8 mouse cellular contexts compared by ENCODE assay signal in the genomic region with DNA sequence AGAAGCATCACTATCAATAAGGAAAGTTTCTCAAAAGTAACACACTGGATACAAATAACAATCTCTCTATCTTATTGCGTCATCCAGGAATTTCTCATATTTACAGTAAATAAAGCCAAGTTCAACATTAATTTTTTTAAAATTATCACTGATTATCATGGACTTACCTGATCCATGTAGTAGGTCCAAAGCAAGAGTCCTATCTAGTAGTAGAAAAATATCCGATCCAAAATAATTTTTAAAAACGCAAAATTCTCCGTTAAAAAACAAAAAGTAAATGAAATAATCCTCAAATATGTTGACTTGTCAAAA. TPM values are rescaled to one million over a fixed set of nuclear protein-coding genes. Genes with fewer than 3 reads are reported as not detected.
DNase-seq lines count a peak whose midpoint lies in the region; ATAC-seq and TF ChIP-seq lines count a peak whose summit lies in the region.

No protein-coding gene starts in this region.

- ATAC-seq in embryonic facial prominence, embryonic 13.5 days (ENCODE audit: insufficient number of reproducible peaks, insufficient read depth, low FRiP score, low TSS enrichment, low read depth), result no peak
- no peak for ATAC-seq in intestine, embryonic 15.5 days
- ATAC-seq in neural tube, embryonic 12.5 days (ENCODE audit: low FRiP score, low read depth), result no peak
- no peak for ATAC-seq in megakaryocyte-erythroid progenitor cell, adult 5-6 weeks (replicated peaks; ENCODE audit: low FRiP score, low TSS enrichment, poor library complexity, severe bottlenecking)

- no peak for TF ChIP-seq CTCF in liver, adult 2 months (IDR thresholded peaks at IDR 0.05; ENCODE audit: low read depth, low read length)

- peaks cover 19% of the 10 kb centered on the region for H3K36me3 ChIP-seq in liver, adult 2 months (ENCODE audit: control insufficient read depth, insufficient read depth, low read length)
- H3K36me3 ChIP-seq in embryonic facial prominence, embryonic 13.5 days, result peaks cover 10% of the 10 kb centered on the region
- 0 out of 2 replicates have a peak, but pooled peaks cover 2% of the 10 kb centered on the region for H3K36me3 ChIP-seq in intestine, embryonic 15.5 days
- peaks cover 6% of the 10 kb centered on the region for H3K36me3 ChIP-seq in neural tube, embryonic 12.5 days

- no peak overlapping the region for H3K27ac ChIP-seq in liver, adult 2 months (replicated peaks; ENCODE audit: insufficient read depth, low read depth, low read length)
- peak overlapping the region; percentile 100 for H3K27ac ChIP-seq in embryonic facial prominence, embryonic 13.5 days
- peak overlapping the region; percentile 97 for H3K27ac ChIP-seq in intestine, embryonic 15.5 days
- H3K27ac ChIP-seq in neural tube, embryonic 12.5 days, result peak overlapping the region; percentile 98; the same call in 1 of the 2 replicates

- peak overlapping the region; percentile 62 for H3K4me2 ChIP-seq in embryonic facial prominence, embryonic 13.5 days
- H3K4me2 ChIP-seq in intestine, embryonic 15.5 days (replicated peaks), result peak overlapping the region; percentile 32
- H3K4me2 ChIP-seq in neural tube, embryonic 12.5 days (replicated peaks), result peak overlapping the region; percentile 60

- peaks cover 12% of the 10 kb centered on the region; the same call in 1 of the 2 replicates for H3K4me1 ChIP-seq in liver, adult 2 months (ENCODE audit: control insufficient read depth, insufficient read depth, low read length)
- H3K4me1 ChIP-seq in embryonic facial prominence, embryonic 13.5 days, result peaks cover 11% of the 10 kb centered on the region
- no peaks in the 10 kb centered on the region for H3K4me1 ChIP-seq in intestine, embryonic 15.5 days (replicated peaks)
- peaks cover 5% of the 10 kb centered on the region; the same call in 1 of the 2 replicates for H3K4me1 ChIP-seq in neural tube, embryonic 12.5 days

- H3K4me3 ChIP-seq in liver, adult 2 months (ENCODE audit: insufficient read depth, low read depth, low read length), result peak overlapping the region; percentile 86; the same call in 1 of the 2 replicates
- H3K4me3 ChIP-seq in embryonic facial prominence, embryonic 13.5 days, result peak overlapping the region; percentile 67
- peak overlapping the region; percentile 48 for H3K4me3 ChIP-seq in intestine, embryonic 15.5 days (replicated peaks)
- peak overlapping the region; percentile 72 for H3K4me3 ChIP-seq in neural tube, embryonic 12.5 days

- H3K27me3 ChIP-seq in liver, adult 2 months (ENCODE audit: control insufficient read depth, insufficient read depth, low read length), result no peaks in the 10 kb centered on the region
- H3K27me3 ChIP-seq in embryonic facial prominence, embryonic 13.5 days, result no peaks in the 10 kb centered on the region
- H3K27me3 ChIP-seq in intestine, embryonic 15.5 days (replicated peaks), result no peaks in the 10 kb centered on the region
- H3K27me3 ChIP-seq in neural tube, embryonic 12.5 days (replicated peaks), result no peaks in the 10 kb centered on the region

- no peak for TF ChIP-seq POLR2A in liver, adult 2 months (IDR thresholded peaks at IDR 0.05; ENCODE audit: extremely low read depth, insufficient read depth, low read length)

- H3K79me2 ChIP-seq in liver, adult 2 months (ENCODE audit: control insufficient read depth, insufficient read depth, low read length), result peaks cover 4% of the 10 kb centered on the region; the same call in 1 of the 2 replicates

- DNase-seq in liver, adult 2 months (ENCODE audit: extremely low read depth, low read depth, low spot score), result peak; percentile 54
- no peak for DNase-seq in liver
- DNase-seq in urinary bladder, postnatal 36 days (ENCODE audit: low spot score in 2 of 2), result no peak
- no peak for DNase-seq in adrenal gland, adult 8-10 months

- WGBS in liver, adult 2 months, result under 1% methylated on average over 4 of the region's 4 CpGs
- WGBS in embryonic facial prominence, embryonic 13.5 days, result under 1% methylated on average over 4 of the region's 4 CpGs
- WGBS in intestine, embryonic 15.5 days, result under 1% methylated on average over 4 of the region's 4 CpGs
- 1% methylated on average over 4 of the region's 4 CpGs for WGBS in neural tube, embryonic 12.5 days

- H3K9me3 ChIP-seq in embryonic facial prominence, embryonic 13.5 days, result no peaks in the 10 kb centered on the region
- no peaks in the 10 kb centered on the region for H3K9me3 ChIP-seq in intestine, embryonic 15.5 days
- no peaks in the 10 kb centered on the region for H3K9me3 ChIP-seq in neural tube, embryonic 12.5 days

- no peak overlapping the region for H3K9ac ChIP-seq in liver, adult 2 months (ENCODE audit: low read depth, low read length)
- H3K9ac ChIP-seq in embryonic facial prominence, embryonic 13.5 days, result peak overlapping the region; percentile 98
- peak overlapping the region; percentile 31; the same call in 1 of the 2 replicates for H3K9ac ChIP-seq in intestine, embryonic 15.5 days
- H3K9ac ChIP-seq in neural tube, embryonic 12.5 days, result peak overlapping the region; percentile 89

RNA-seq across cellular contexts. Expression of gene Chd2, which starts 0.6 kb away (rescaled TPM):
- total RNA-seq in liver, adult 2 months (2014; rRNA removed), result 40.0 and 42.0 TPM in 2 replicates
- polyA plus RNA-seq in liver, adult 2 months (2012; rRNA removed), result 16.9 and 20.1 TPM in 2 replicates
- polyA plus RNA-seq in embryonic facial prominence, embryonic 13.5 days (2015; fragmentation: Nextera tagmentation; extraction: Ambion mirVana), result 62.3 and 65.6 TPM in 2 replicates
- polyA plus RNA-seq in intestine, embryonic 15.5 days (2015; fragmentation: Nextera tagmentation; extraction: Ambion mirVana), result 39.3 and 46.0 TPM in 2 replicates
- polyA plus RNA-seq in neural tube, embryonic 12.5 days (2016; fragmentation: Nextera tagmentation; extraction: Ambion mirVana), result 41.5 and 59.7 TPM in 2 replicates
- total RNA-seq in megakaryocyte-erythroid progenitor cell, adult 5-6 weeks (2014; fragmentation: Nextera tagmentation), result 48.8 and 57.3 TPM in 2 replicates
- 101 and 150 TPM in 2 replicates for total RNA-seq in megakaryocyte-erythroid progenitor cell, adult 5-6 weeks (2017)
- total RNA-seq in adrenal gland, adult 8-10 months (2022), result 10 to 100 TPM; 38.6 to 65.5 (median 49.7) TPM
